Mouse (Mus musculus): ENCODE results near the gene Antxr2. TPM values are rescaled to one million over a fixed set of nuclear protein-coding genes. Genes with fewer than 3 reads are reported as not detected.

Antxr2 gene
- polyA plus RNA-seq, 1 experiment from 2014 or later = 64.2 TPM

DNA sequence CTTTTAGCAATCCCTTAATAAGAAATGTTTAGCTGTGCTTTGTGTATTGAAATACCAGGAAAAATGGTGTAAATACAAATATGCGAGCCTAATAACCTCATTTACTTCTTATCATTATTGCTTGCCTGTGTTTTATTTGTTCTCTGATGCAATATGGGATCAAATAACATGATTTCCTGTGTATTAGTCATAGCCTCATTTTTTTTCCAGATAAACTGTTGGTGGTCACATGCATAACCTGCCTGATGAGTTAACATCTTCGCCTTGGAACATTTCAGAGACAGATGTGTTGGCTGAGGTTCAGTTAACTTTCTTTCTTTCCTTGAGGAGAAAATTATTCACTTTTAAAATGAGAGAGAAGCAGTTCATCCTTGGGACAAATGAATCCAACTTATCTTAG is 162.9 kb downstream of the Antxr2 start:
- 65% methylated on average over 2 of the region's 2 CpGs for WGBS
- no peak overlapping the region for H3K9ac ChIP-seq
- H3K4me2 ChIP-seq = no peak overlapping the region
- no peak overlapping the region for H3K4me3 ChIP-seq
- no peaks in the 10 kb centered on the region for H3K36me3 ChIP-seq
- H3K9me3 ChIP-seq (replicated peaks) = no peaks in the 10 kb centered on the region
- H3K27me3 ChIP-seq (replicated peaks) = no peaks in the 10 kb centered on the region
- no peak overlapping the region for H3K27ac ChIP-seq (ENCODE audit: poor library complexity, severe bottlenecking)
- no peak for ATAC-seq (ENCODE audit: insufficient number of reproducible peaks, low FRiP score)
- H3K4me1 ChIP-seq (replicated peaks) = no peaks in the 10 kb centered on the region

DNA sequence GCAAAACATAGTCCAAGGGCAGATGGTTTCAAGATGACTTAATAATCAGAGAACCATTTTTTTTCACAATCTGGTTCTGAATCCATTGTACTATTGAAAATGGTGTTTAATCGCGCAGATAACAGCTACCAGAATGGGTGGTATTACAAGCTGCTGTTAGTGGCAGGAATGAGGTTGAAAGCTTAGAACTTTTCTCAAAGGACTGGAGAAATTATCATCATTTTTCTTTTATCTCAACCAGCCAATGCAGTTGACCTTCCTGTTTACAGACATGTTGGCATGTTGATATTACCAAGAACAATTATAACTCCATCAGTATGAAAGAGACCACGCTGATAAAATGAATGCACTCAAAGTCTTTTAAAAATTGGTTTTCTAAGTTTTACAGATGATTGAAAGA is 163.9 kb downstream of the Antxr2 start:
- H3K36me3 ChIP-seq = no peaks in the 10 kb centered on the region
- H3K27ac ChIP-seq (ENCODE audit: poor library complexity, severe bottlenecking) = no peak overlapping the region
- no peak for ATAC-seq (ENCODE audit: insufficient number of reproducible peaks, low FRiP score)
- H3K4me1 ChIP-seq (replicated peaks) = no peaks in the 10 kb centered on the region
- H3K9ac ChIP-seq = no peak overlapping the region
- H3K27me3 ChIP-seq (replicated peaks) = no peaks in the 10 kb centered on the region
- no peak overlapping the region for H3K4me3 ChIP-seq
- no peaks in the 10 kb centered on the region for H3K9me3 ChIP-seq (replicated peaks)
- WGBS = 80% methylated on average over 3 of the region's 3 CpGs
- H3K4me2 ChIP-seq = no peak overlapping the region

DNA sequence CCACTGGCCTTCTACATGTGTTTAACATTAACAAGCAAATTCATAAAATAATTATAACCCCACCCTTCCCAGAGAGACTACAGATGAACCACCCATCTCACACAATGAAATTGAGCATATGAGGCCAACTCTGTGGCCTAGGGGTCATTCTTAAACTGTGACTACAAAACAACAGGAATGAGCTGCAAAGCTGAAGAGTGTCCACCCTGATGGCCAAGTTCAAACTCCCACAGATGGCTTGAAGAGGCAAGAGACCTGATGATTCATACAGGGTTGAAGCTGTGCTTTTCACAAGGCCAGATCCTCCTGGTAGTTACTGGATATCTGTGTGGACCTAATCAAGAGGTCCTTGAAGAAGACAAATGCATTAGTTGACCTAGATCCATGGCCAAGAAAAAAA is 173.7 kb downstream of the Antxr2 start:
- no peak overlapping the region for H3K4me2 ChIP-seq
- no peak overlapping the region for H3K4me3 ChIP-seq
- no peak overlapping the region for H3K27ac ChIP-seq (ENCODE audit: poor library complexity, severe bottlenecking)
- no peaks in the 10 kb centered on the region for H3K4me1 ChIP-seq (replicated peaks)
- no peaks in the 10 kb centered on the region for H3K9me3 ChIP-seq (replicated peaks)
- H3K27me3 ChIP-seq (replicated peaks) = no peaks in the 10 kb centered on the region
- no peak overlapping the region for H3K9ac ChIP-seq
- no peak for ATAC-seq (ENCODE audit: insufficient number of reproducible peaks, low FRiP score)
- no peaks in the 10 kb centered on the region for H3K36me3 ChIP-seq

DNA sequence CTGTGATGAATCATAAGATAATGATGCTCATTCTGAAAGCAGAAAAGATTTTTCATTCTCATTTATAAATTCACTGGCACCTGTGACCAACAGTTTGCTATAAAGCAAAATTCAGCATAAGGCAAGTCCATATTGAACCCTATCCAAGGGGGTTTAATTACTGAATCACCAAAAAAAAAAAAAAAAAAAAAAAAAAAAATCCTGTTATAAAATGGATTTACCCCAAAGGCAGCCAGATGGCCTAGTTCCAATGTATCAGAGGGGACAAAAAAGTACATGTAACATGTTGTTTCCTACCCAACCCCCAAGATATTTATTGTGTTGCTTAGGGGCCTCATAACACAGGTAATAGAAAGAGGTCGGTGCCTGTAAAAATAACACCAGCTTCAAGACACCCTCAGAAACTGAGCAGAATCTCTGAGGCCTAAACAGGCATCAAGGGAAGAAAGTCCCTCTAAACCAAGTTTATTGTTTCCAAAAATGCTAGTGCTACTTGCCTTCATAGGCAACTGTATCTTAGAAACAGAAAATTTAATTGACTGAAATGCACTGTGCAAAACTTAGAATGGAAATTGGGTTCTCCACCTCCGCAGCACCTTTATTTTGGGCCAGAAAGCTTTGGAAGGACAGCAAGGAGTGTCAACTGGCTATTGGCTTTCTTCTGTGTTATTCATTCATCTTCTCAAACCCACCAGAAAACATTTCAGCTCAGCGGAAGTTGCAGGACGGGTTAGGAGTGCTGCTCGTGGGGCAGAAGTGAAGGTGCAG is 178.7 kb downstream of the Antxr2 start:
- WGBS = 89% methylated on average over 5 of the region's 5 CpGs
- H3K9ac ChIP-seq = no peak overlapping the region
- no peaks in the 10 kb centered on the region for H3K36me3 ChIP-seq
- H3K27ac ChIP-seq (ENCODE audit: poor library complexity, severe bottlenecking) = no peak overlapping the region
- ATAC-seq (ENCODE audit: insufficient number of reproducible peaks, low FRiP score) = no peak
- no peak overlapping the region for H3K4me3 ChIP-seq
- no peaks in the 10 kb centered on the region for H3K27me3 ChIP-seq (replicated peaks)
- no peaks in the 10 kb centered on the region for H3K4me1 ChIP-seq (replicated peaks)
- no peaks in the 10 kb centered on the region for H3K9me3 ChIP-seq (replicated peaks)
- no peak overlapping the region for H3K4me2 ChIP-seq

GRCm38 (mm10) chr5:97847204-97847895 is 183.5 kb downstream of the Antxr2 start:
- Histone ChIP-seq H3K27ac (ENCODE audit: poor library complexity, severe bottlenecking) (no peak overlapping the region), H3K36me3 (no peaks in the 10 kb centered on the region), H3K9me3 (replicated peaks) (no peaks in the 10 kb centered on the region), H3K4me3 (no peak overlapping the region), H3K4me1 (replicated peaks) (no peaks in the 10 kb centered on the region), H3K9ac (no peak overlapping the region), H3K4me2 (no peak overlapping the region), H3K27me3 (replicated peaks) (no peaks in the 10 kb centered on the region)
- no peak for ATAC-seq (ENCODE audit: insufficient number of reproducible peaks, low FRiP score)
- WGBS = 60% methylated on average over 10 of the region's 10 CpGs

GRCm38 (mm10) chr5:97846503-97846902 is 184.3 kb downstream of the Antxr2 start:
- ATAC-seq (ENCODE audit: insufficient number of reproducible peaks, low FRiP score) = no peak
- no peaks in the 10 kb centered on the region for H3K4me1 ChIP-seq (replicated peaks)
- H3K27me3 ChIP-seq (replicated peaks) = no peaks in the 10 kb centered on the region
- H3K27ac ChIP-seq (ENCODE audit: poor library complexity, severe bottlenecking) = no peak overlapping the region
- H3K36me3 ChIP-seq = no peaks in the 10 kb centered on the region
- no peaks in the 10 kb centered on the region for H3K9me3 ChIP-seq (replicated peaks)
- no peak overlapping the region for H3K9ac ChIP-seq
- 79% methylated on average over 2 of the region's 2 CpGs for WGBS
- no peak overlapping the region for H3K4me3 ChIP-seq
- no peak overlapping the region for H3K4me2 ChIP-seq

DNA sequence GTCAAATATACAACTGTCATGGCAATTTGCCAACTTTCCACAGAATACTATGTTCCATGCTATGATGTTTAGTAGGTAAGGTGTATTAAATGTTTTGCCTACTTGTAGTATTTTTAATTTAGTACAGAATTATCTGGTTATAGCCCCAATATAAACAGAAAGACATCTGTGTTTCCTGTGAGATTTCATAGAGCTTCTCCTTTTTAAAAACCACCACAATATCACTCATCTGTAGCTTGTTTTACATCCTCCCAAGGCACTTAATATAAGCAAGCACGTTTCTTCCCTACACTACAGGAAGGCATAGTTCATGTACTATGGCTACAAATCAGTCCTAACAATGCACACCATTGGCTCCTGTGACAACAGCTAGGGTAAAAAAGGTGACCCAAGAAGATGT is 188.8 kb downstream of the Antxr2 start:
- Histone ChIP-seq H3K4me3 (no peak overlapping the region), H3K36me3 (no peaks in the 10 kb centered on the region), H3K4me2 (no peak overlapping the region), H3K27ac (ENCODE audit: poor library complexity, severe bottlenecking) (no peak overlapping the region), H3K9me3 (replicated peaks) (no peaks in the 10 kb centered on the region), H3K4me1 (replicated peaks) (no peaks in the 10 kb centered on the region), H3K9ac (no peak overlapping the region), H3K27me3 (replicated peaks) (no peaks in the 10 kb centered on the region)
- 62% methylated on average over 1 of the region's 1 CpGs for WGBS
- no peak for ATAC-seq (ENCODE audit: insufficient number of reproducible peaks, low FRiP score)

- H3K9me3 ChIP-seq (replicated peaks) = no peaks in the 10 kb centered on the region
- H3K4me3 ChIP-seq = no peak overlapping the region
- H3K4me1 ChIP-seq (replicated peaks) = no peaks in the 10 kb centered on the region
- no peak for ATAC-seq (ENCODE audit: insufficient number of reproducible peaks, low FRiP score)
- H3K27me3 ChIP-seq (replicated peaks) = no peaks in the 10 kb centered on the region
- H3K36me3 ChIP-seq = no peaks in the 10 kb centered on the region
- H3K4me2 ChIP-seq = no peak overlapping the region
- no peak overlapping the region for H3K27ac ChIP-seq (ENCODE audit: poor library complexity, severe bottlenecking)
- H3K9ac ChIP-seq = no peak overlapping the region
Measured at GRCm38 (mm10) chr5:97839924-97840279, 190.9 kb downstream of the Antxr2 start.

- WGBS = 70% methylated on average over 3 of the region's 3 CpGs
- no peak overlapping the region for H3K27ac ChIP-seq (ENCODE audit: poor library complexity, severe bottlenecking)
Measured at GRCm38 (mm10) chr5:97839271-97839923, 191.4 kb downstream of the Antxr2 start.

GRCm38 (mm10) chr5:97837333-97837732 is 193.5 kb downstream of the Antxr2 start:
- H3K4me2 ChIP-seq = no peak overlapping the region
- H3K9me3 ChIP-seq (replicated peaks) = no peaks in the 10 kb centered on the region
- H3K36me3 ChIP-seq = no peaks in the 10 kb centered on the region
- no peak overlapping the region for H3K27ac ChIP-seq (ENCODE audit: poor library complexity, severe bottlenecking)
- ATAC-seq (ENCODE audit: insufficient number of reproducible peaks, low FRiP score) = no peak
- no peak overlapping the region for H3K9ac ChIP-seq
- no peaks in the 10 kb centered on the region for H3K4me1 ChIP-seq (replicated peaks)
- H3K27me3 ChIP-seq (replicated peaks) = no peaks in the 10 kb centered on the region
- no peak overlapping the region for H3K4me3 ChIP-seq
- 59% methylated on average over 2 of the region's 2 CpGs for WGBS

More at GRCm38 (mm10) chr5:97839271-97839923, 191.4 kb downstream of the Antxr2 start:
- no peaks in the 10 kb centered on the region for H3K36me3 ChIP-seq
- no peaks in the 10 kb centered on the region for H3K9me3 ChIP-seq (replicated peaks)
- H3K27me3 ChIP-seq (replicated peaks) = no peaks in the 10 kb centered on the region
- H3K4me2 ChIP-seq = no peak overlapping the region
- H3K4me3 ChIP-seq = no peak overlapping the region
- no peak overlapping the region for H3K9ac ChIP-seq
- no peak for ATAC-seq (ENCODE audit: insufficient number of reproducible peaks, low FRiP score)
- H3K4me1 ChIP-seq (replicated peaks) = no peaks in the 10 kb centered on the region

DNA sequence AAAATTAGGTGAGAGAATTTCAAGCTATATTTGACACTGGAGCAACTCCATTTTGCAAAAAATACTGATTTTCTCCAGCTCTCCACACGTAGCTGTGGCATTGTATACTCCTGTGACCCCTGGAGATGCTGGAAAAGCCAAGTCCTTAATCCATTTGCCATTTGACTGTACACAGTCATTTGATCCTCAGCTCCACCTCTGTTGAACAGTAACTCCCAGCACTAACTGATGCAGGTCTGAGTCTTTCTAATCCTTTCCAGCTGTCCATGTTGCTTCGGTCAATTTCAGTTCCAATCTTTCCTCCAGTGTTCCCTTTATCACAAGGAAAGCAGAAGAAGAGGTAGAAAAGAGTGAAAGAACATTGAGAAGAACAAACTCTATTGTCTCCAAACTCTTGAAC is 195.4 kb downstream of the Antxr2 start:
- WGBS = 73% methylated on average over 2 of the region's 2 CpGs
- H3K9ac ChIP-seq = no peak overlapping the region
- no peaks in the 10 kb centered on the region for H3K4me1 ChIP-seq (replicated peaks)
- no peaks in the 10 kb centered on the region for H3K36me3 ChIP-seq
- no peak overlapping the region for H3K4me2 ChIP-seq
- H3K4me3 ChIP-seq = no peak overlapping the region
- no peak for ATAC-seq (ENCODE audit: insufficient number of reproducible peaks, low FRiP score)
- H3K9me3 ChIP-seq (replicated peaks) = no peaks in the 10 kb centered on the region
- no peaks in the 10 kb centered on the region for H3K27me3 ChIP-seq (replicated peaks)
- H3K27ac ChIP-seq (ENCODE audit: poor library complexity, severe bottlenecking) = no peak overlapping the region
